Mouse (Mus musculus) layer of hippocampus, adult 2 months (tissue): ENCODE data around the gene Dok5. TPM values are rescaled to one million over a fixed set of nuclear protein-coding genes. Genes with fewer than 3 reads are reported as not detected.

Experiments
- DNase-seq, 2 experiments: peaks; one replicate each; pipeline ENCODE4 v3.0.0; 2022; ENCODE audit warnings: low spot score in 2 of 2
- H3K27ac ChIP-seq: fragments of 200-600 bp; 2 replicates; pipeline ENCODE4 v1.8.1; 2022
- H3K4me3 ChIP-seq: fragments of 200-600 bp; 2 replicates; pipeline ENCODE4 v1.8.1; 2022; ENCODE audit warnings: mild to moderate bottlenecking
- CTCF ChIP-seq: fragments of 200-600 bp; conservative IDR thresholded peaks from 2 replicates; pipeline ENCODE4 v1.8.1; 2022; ENCODE audit warnings: antibody characterized with exemption, mild to moderate bottlenecking, moderate library complexity
- total RNA-seq, 2 experiments: library from RNA; stranded (reverse); gene quantifications; 2 replicates each; pipeline ENCODE4 v1.2.3; 2021

The Dok5 gene
- total RNA-seq, 2 experiments from 2014 or later = 12.5 to 14.7 TPM

DNA sequence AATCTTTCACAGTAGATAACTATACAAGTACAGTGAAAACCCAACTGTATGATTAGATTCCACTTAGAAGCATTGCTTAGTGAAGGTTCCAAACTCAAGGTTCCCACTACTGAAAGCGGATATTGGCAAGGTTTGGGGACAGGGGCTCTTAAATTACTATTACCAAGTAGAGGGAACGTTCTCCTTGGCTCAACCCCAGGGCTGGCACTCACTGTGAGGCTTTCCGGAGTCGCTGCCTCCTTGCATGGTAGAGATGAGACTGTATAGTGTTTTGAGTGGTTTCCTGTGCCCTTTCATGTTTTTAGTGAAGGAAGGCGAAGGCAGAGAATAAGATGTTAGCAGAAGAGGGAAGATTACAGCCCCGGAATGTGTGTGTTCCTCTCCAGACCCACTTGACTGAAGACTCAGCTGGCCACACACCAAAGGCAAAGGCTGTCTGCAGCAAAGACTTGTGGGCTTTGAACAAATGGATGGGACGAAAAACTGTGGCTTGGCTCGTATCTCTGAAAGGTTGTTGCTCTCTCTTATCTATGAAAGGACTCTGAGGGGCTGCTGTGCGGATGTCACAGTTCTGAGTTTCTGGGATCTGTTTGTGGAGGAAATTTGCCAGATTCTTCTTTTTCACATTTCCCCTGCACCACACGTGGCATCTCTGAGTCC lies 20.7 kb downstream of the Dok5 start:
- TF ChIP-seq CTCF = no peak
- no peak for DNase-seq
- Histone ChIP-seq H3K27ac (no peak overlapping the region), H3K4me3 (no peak overlapping the region)

DNA sequence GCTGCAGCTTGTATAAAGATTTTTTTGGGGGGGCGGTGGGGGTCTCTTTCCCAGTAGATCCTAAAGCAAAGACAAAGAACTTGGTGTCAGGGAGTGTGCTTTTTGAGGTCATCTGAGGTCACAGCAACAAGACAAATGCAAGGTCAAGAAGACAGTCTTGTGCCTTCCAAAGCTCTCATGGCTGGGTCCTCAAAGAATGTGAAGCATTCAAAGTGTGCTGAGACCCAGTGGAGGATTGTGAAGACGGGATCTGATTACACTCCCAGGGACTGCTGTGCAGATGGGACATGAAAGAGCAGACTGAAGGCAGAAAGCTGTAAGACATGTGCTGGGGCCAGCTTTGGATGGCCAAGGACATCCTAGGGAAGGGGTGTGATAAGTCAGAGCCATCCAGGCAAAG lies 24.2 kb downstream of the Dok5 start:
- H3K4me3 ChIP-seq = no peak overlapping the region
- no peak for TF ChIP-seq CTCF
- H3K27ac ChIP-seq = no peak overlapping the region
- no peak for DNase-seq

DNA sequence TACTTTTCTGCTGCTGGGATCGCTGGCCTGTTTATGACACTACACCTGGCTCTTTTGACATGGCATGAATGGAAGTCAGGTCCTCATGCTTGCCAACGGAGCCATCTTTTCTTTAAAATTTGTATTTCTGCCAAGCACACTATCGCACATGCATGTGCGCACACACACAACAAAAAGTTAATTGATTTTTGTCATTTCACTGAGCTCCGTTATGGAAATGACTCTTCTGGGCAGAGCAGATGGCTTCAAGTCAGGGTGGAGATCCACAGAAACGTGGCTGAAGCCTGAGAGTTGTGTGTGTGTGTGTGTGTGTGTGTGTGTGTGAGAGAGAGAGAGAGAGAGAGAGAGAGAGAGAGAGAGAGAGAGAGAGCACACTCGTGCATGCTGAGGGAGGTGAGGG lies 25.1 kb downstream of the Dok5 start:
- no peak for TF ChIP-seq CTCF
- Histone ChIP-seq H3K4me3 (no peak overlapping the region), H3K27ac (no peak overlapping the region)
- DNase-seq = no peak

DNA sequence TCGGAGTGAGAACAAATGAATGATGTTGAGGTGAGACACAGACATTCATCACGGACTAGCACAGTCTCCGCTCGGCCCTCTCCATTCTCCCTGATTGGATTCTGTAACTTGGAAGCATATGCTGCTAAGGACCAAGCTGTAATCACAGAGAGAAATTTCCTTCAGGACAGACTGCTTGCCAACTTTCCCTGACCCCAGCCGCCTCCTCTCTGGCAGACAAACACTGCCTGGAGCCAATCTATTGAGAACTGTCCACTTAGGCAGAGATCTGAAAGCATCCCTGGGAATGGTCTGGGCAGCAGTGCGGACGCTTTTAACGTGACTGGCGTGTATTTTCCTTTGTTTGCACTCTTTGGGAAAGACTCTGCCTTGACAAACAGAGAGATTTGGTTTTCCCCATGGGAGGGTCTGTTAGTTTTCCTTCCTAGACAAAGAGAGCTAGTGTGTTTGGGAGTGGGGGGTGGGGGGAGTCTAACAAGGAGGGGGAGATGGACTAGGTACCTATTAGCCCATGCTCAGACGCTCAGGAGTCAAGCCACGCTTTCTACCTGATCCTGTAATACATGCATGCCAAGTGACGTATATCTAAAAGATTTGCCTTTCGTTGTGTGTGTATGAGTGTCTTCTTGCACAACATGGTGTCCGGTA lies 25.7 kb downstream of the Dok5 start:
- no peak overlapping the region for H3K4me3 ChIP-seq
- no peak for DNase-seq
- no peak for TF ChIP-seq CTCF
- H3K27ac ChIP-seq = no peak overlapping the region

GRCm38 (mm10) chr2:170758201-170758600 lies 26.6 kb downstream of the Dok5 start:
- Histone ChIP-seq H3K4me3 (no peak overlapping the region), H3K27ac (no peak overlapping the region)
- DNase-seq = no peak
- TF ChIP-seq CTCF = no peak

GRCm38 (mm10) chr2:170764704-170765103 lies 33.1 kb downstream of the Dok5 start:
- no peak for TF ChIP-seq CTCF
- DNase-seq = no peak
- Histone ChIP-seq H3K4me3 (no peak overlapping the region), H3K27ac (no peak overlapping the region)

GRCm38 (mm10) chr2:170767243-170767642 lies 35.6 kb downstream of the Dok5 start:
- DNase-seq = peak in 1 of 2 experiments; percentile 72
- peak overlapping the region; percentile 56 for H3K27ac ChIP-seq
- no peak overlapping the region for H3K4me3 ChIP-seq
- TF ChIP-seq CTCF = no peak

- Histone ChIP-seq H3K27ac (no peak overlapping the region), H3K4me3 (no peak overlapping the region)
- DNase-seq = no peak
- TF ChIP-seq CTCF = no peak
Observed at GRCm38 (mm10) chr2:170768699-170769098, 37.1 kb downstream of the Dok5 start.

- no peak for TF ChIP-seq CTCF
- H3K27ac ChIP-seq = peak overlapping the region; percentile 64; the same call in 1 of the 2 replicates
- DNase-seq = no peak
- no peak overlapping the region for H3K4me3 ChIP-seq
Observed at GRCm38 (mm10) chr2:170771555-170771954, 39.9 kb downstream of the Dok5 start.

GRCm38 (mm10) chr2:170772126-170772884 lies 40.7 kb downstream of the Dok5 start:
- no peak for DNase-seq
- H3K27ac ChIP-seq = peak overlapping the region; percentile 64
- no peak for TF ChIP-seq CTCF
- H3K4me3 ChIP-seq = peak overlapping the region; percentile 26

DNA sequence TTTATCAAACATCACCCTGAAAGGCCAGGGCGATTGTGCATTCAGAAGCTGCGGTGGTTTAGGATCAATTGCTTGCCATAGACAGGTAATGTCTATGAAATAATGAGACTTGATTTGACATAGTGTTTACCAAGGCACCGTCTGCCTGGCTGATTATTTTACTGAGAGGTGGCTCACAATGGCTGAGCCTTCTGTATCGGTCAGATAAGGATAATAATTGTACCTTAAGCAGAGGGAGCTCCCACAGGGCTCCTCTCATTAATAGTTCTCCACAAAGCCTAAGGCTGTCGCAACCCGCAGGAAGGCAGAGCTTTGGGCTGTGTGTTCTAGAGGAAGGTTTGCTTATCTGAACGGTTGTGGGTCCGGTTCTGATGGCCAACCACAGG lies 41.3 kb downstream of the Dok5 start:
- H3K27ac ChIP-seq = peak overlapping the region; percentile 64
- TF ChIP-seq CTCF = no peak
- H3K4me3 ChIP-seq = peak overlapping the region; percentile 26
- no peak for DNase-seq

DNA sequence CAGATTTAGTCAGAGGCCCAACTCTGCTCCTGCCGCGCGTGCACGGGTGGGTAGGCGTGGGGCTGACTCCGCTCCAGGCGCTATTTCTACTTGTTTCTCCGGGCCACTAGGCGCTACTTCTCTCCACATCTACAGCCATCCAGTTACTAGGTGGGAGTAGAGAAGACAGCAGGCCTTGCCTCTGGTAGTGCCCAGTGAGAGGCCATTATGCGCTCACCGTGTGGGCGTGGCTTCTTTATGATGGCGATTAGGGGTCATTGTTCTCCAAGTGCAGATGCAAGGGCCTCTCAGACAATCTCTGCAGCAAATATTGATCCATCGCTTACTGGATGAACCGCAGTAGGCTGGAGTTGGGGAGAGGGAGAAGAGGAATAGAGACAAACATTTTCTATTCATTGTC lies 44.0 kb downstream of the Dok5 start:
- Histone ChIP-seq H3K4me3 (no peak overlapping the region), H3K27ac (no peak overlapping the region)
- no peak for TF ChIP-seq CTCF
- DNase-seq = no peak

- TF ChIP-seq CTCF = no peak
Observed at GRCm38 (mm10) chr2:170776107-170776506, 44.5 kb downstream of the Dok5 start.

More at GRCm38 (mm10) chr2:170776107-170776506, 44.5 kb downstream of the Dok5 start:
- DNase-seq = no peak
- Histone ChIP-seq H3K4me3 (no peak overlapping the region), H3K27ac (no peak overlapping the region)
